Mouse (Mus musculus): ENCODE data around the gene St3gal3.

- no peak for TF ChIP-seq POLR2A (IDR thresholded peaks at IDR 0.05; ENCODE audit: low read depth, low read length)
- no peak for TF ChIP-seq CTCF (IDR thresholded peaks at IDR 0.05; ENCODE audit: extremely low read depth, insufficient read depth, insufficient read length, insufficient replicate concordance)
Observed at GRCm38 (mm10) chr4:118042671-118043320, 91.9 kb downstream of the St3gal3 start.
